Mouse (Mus musculus) midbrain, embryonic 15.5 days (tissue): ENCODE measurements around the gene Tuba8. TPM values are rescaled to one million over a fixed set of nuclear protein-coding genes. Genes with fewer than 3 reads are reported as not detected.
A peak's percentile ranks its signal among the peaks of the same experiment; 100 is the strongest.

ENCODE experiments used
- ATAC-seq: fragments of 200-750 bp; cut with Nextera tagmentation; replicated peaks from 2 replicates; pipeline ENCODE4 v1.8.0; 2017; ENCODE audit warnings: moderate TSS enrichment
- H3K27ac ChIP-seq: fragments of 300-500 bp; sonication (generic); 2 replicates; pipeline ENCODE4 v1.5.1; 2015; ENCODE audit warnings: mild to moderate bottlenecking, inconsistent platforms
- H3K27me3 ChIP-seq: fragments of 300-500 bp; sonication (generic); replicated peaks from 2 replicates; pipeline ENCODE4 v1.6.1; 2015; ENCODE audit warnings: inconsistent platforms
- H3K36me3 ChIP-seq: fragments of 300-500 bp; sonication (generic); replicated peaks from 2 replicates; pipeline ENCODE4 v1.6.1; 2015; ENCODE audit warnings: inconsistent platforms
- H3K4me1 ChIP-seq: fragments of 300-500 bp; sonication (generic); 2 replicates; pipeline ENCODE4 v1.6.1; 2015; ENCODE audit warnings: inconsistent platforms
- H3K4me2 ChIP-seq: fragments of 300-500 bp; sonication (generic); 2 replicates; pipeline ENCODE4 v1.6.1; 2015; ENCODE audit warnings: inconsistent platforms, mild to moderate bottlenecking, moderate library complexity
- H3K4me3 ChIP-seq: fragments of 300-500 bp; sonication (generic); 2 replicates; pipeline ENCODE4 v1.5.1; 2015; ENCODE audit warnings: mild to moderate bottlenecking, inconsistent platforms
- H3K9ac ChIP-seq: fragments of 300-500 bp; sonication (generic); 2 replicates; pipeline ENCODE4 v1.6.1; 2015; ENCODE audit warnings: mild to moderate bottlenecking, inconsistent platforms
- H3K9me3 ChIP-seq: fragments of 300-500 bp; sonication (generic); 2 replicates; pipeline ENCODE4 v1.6.1; 2016; ENCODE audit warnings: inconsistent platforms
- WGBS: fragments of 180-500 bp; shearing (Covaris S2); methylation state at CpG from one replicate; pipeline ENCODE4 v1.1.7; 2015; ENCODE audit warnings: mixed read lengths; 5-methylcytosine and 5-hydroxymethylcytosine counted together
- polyA plus RNA-seq: library from polyadenylated mRNA; unstranded; fragments of >200 nt; fragmentation: Nextera tagmentation; extraction: Ambion mirVana; gene quantifications from 2 replicates; pipeline ENCODE4 v1.2.1, GENCODE M21; 2015

Gene Tuba8
- polyA plus RNA-seq, 1 experiment from 2014 or later, result 1.1 TPM

- Histone ChIP-seq H3K27ac (no peak within 1 kb of the TSS), H3K36me3 (no peaks in the 10 kb centered on the region), H3K4me1 (0 out of 2 replicates have a peak, but pooled peaks cover 5% of the 10 kb centered on the region), H3K4me2 (peak within 1 kb of the TSS; percentile 87), H3K4me3 (peak within 1 kb of the TSS; percentile 47), H3K9me3 (no peaks in the 10 kb centered on the region), H3K27me3 (no peaks in the 10 kb centered on the region), H3K9ac (peak within 1 kb of the TSS; percentile 4; the same call in 1 of the 2 replicates)
- ATAC-seq, result peak; percentile 92
- 10% methylated on average over 35 of the region's 35 CpGs for WGBS
Observed at GRCm38 (mm10) chr6:121245127-121246036, 34.9 kb downstream of the Tuba8 start, which contains the start of gene Usp18. Gene Usp18, plus strand, starts transcription at chr6:121245906.

DNA sequence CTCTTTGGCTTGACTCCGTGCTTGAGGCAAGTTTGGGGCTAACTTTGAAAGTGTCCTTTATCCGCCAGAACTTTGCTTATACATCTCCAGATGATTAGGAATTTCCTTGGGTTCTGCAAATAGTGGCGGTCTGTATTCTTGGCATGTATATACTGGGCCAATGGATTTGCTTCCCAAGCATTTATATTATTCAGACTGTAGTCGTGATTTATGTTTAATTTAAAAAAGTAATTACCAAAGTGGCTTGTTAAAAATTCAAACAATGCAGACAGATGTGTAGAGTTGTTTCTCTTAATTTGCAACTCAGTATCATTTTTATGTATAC is 35.5 kb downstream of the Tuba8 start:
- H3K36me3 ChIP-seq, result no peaks in the 10 kb centered on the region
- 0 out of 2 replicates have a peak, but pooled peaks cover 5% of the 10 kb centered on the region for H3K4me1 ChIP-seq
- H3K27ac ChIP-seq, result no peak overlapping the region
- WGBS, result 13% methylated on average over 4 of the region's 4 CpGs
- H3K9me3 ChIP-seq, result no peaks in the 10 kb centered on the region
- peak overlapping the region; percentile 47 for H3K4me3 ChIP-seq
- H3K9ac ChIP-seq, result peak overlapping the region; percentile 4; the same call in 1 of the 2 replicates
- ATAC-seq, result 0 out of 2 replicates have a peak, but pooled peaks have one; percentile 33
- H3K27me3 ChIP-seq, result no peaks in the 10 kb centered on the region
- H3K4me2 ChIP-seq, result peak overlapping the region; percentile 87

GRCm38 (mm10) chr6:121250406-121250805 is 39.9 kb downstream of the Tuba8 start:
- H3K4me1 ChIP-seq, result 0 out of 2 replicates have a peak, but pooled peaks cover 5% of the 10 kb centered on the region

DNA sequence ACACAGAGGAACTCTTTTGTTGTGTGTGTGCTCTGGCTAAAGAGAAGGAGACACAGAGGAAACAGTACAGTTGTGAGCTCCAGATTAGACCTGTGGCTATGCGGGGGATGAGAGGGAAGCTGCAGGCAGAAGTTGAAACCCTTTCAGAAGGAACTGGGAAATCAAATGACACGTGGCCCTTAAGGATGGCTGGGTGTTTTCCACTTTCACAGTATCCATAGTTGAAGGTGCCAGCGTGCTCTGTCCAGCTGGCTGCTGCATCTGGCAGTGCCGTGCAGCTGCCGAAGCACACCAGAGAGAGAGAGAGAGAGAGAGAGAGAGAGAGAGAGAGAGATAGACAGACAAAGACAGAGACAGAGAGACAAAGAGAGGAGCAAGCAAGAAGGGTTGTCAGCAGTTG is 40.8 kb downstream of the Tuba8 start:
- H3K36me3 ChIP-seq, result no peaks in the 10 kb centered on the region
- H3K4me1 ChIP-seq, result no peaks in the 10 kb centered on the region
- no peak overlapping the region for H3K4me3 ChIP-seq
- 73% methylated on average over 5 of the region's 5 CpGs for WGBS
- no peaks in the 10 kb centered on the region for H3K9me3 ChIP-seq
- H3K9ac ChIP-seq, result no peak overlapping the region
- H3K27ac ChIP-seq, result no peak overlapping the region
- no peaks in the 10 kb centered on the region for H3K27me3 ChIP-seq
- H3K4me2 ChIP-seq, result no peak overlapping the region
- no peak for ATAC-seq

More at GRCm38 (mm10) chr6:121250406-121250805, 39.9 kb downstream of the Tuba8 start:
- Histone ChIP-seq H3K27me3 (no peaks in the 10 kb centered on the region), H3K9me3 (no peaks in the 10 kb centered on the region), H3K4me3 (no peak overlapping the region), H3K27ac (no peak overlapping the region), H3K36me3 (no peaks in the 10 kb centered on the region), H3K9ac (no peak overlapping the region), H3K4me2 (no peak overlapping the region)
- ATAC-seq, result no peak
- 66% methylated on average over 1 of the region's 1 CpGs for WGBS

DNA sequence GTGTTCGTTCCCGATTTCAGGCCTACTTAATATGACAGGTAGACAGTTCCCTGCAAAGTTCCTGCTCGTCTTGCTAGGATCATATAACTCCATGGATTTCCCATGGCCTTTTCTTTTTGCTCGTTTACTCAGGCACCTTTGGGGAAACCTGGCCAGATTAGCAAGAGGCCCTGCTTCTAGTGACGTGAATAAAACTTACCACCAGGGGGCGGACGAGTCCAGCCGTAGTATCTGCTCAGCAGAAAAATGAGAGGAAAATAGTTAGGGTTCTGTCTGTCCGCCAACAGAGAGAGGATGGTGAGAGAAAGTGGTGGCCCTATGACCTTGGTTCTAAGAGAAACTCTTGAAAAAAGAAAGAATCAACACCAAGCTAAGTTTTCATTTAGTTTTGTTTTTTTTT is 50.1 kb downstream of the Tuba8 start:
- Histone ChIP-seq H3K4me2 (no peak overlapping the region), H3K4me1 (no peaks in the 10 kb centered on the region), H3K27ac (no peak overlapping the region), H3K36me3 (no peaks in the 10 kb centered on the region), H3K9me3 (no peaks in the 10 kb centered on the region), H3K9ac (no peak overlapping the region), H3K27me3 (no peaks in the 10 kb centered on the region), H3K4me3 (no peak overlapping the region)
- 35% methylated on average over 9 of the region's 9 CpGs for WGBS
- ATAC-seq, result no peak

- Histone ChIP-seq H3K4me1 (no peaks in the 10 kb centered on the region), H3K9me3 (no peaks in the 10 kb centered on the region), H3K36me3 (no peaks in the 10 kb centered on the region), H3K27me3 (no peaks in the 10 kb centered on the region), H3K4me2 (no peak overlapping the region), H3K9ac (no peak overlapping the region), H3K4me3 (no peak overlapping the region), H3K27ac (no peak overlapping the region)
- ATAC-seq, result no peak
- 85% methylated on average over 8 of the region's 8 CpGs for WGBS
Observed at GRCm38 (mm10) chr6:121261233-121261632, 50.7 kb downstream of the Tuba8 start.

DNA sequence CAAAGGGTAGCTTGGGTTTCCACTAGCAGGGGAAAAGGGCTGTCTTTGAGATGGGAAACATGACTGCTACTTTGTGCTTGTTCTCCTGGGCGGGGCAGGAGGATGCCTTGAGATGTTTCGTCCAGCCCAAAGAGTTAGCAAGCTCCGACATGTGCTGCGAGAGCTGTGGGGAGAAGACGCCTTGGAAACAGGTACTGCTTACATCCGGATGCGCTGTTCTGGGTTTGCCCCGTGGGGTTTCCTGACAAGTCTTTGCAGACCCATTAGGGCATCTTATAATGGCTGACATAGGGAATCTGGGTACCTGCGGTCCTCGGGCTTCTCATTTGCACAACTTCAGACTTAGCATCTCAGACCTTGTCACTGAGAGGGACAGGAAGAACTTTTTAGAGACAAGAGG is 51.5 kb downstream of the Tuba8 start:
- ATAC-seq, result no peak
- Histone ChIP-seq H3K27me3 (no peaks in the 10 kb centered on the region), H3K9me3 (no peaks in the 10 kb centered on the region), H3K27ac (no peak overlapping the region), H3K4me1 (no peaks in the 10 kb centered on the region), H3K9ac (no peak overlapping the region), H3K4me3 (no peak overlapping the region), H3K36me3 (no peaks in the 10 kb centered on the region), H3K4me2 (no peak overlapping the region)
- WGBS, result 92% methylated on average over 10 of the region's 10 CpGs

DNA sequence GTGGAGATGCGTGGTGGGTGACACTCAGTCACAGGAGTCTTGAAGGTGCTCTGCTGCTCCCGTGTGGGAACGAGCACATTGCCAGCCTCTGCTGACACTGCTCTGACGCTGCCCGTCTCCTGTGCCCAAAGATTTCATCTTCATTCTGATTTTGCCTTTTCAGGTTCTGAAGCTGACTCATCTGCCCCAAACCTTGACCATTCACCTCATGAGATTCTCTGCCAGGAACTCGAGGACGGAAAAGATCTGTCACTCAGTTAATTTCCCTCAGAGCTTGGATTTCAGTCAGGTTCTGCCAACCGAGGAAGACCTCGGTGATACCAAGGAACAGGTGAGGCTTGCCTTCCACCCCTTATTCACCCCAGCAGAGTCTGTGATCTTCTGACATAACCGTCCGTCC is 52.0 kb downstream of the Tuba8 start:
- ATAC-seq, result no peak
- no peak overlapping the region for H3K4me2 ChIP-seq
- 94% methylated on average over 11 of the region's 11 CpGs for WGBS
- no peaks in the 10 kb centered on the region for H3K36me3 ChIP-seq
- no peaks in the 10 kb centered on the region for H3K9me3 ChIP-seq
- H3K27me3 ChIP-seq, result no peaks in the 10 kb centered on the region
- no peaks in the 10 kb centered on the region for H3K4me1 ChIP-seq
- H3K4me3 ChIP-seq, result no peak overlapping the region
- no peak overlapping the region for H3K27ac ChIP-seq
- no peak overlapping the region for H3K9ac ChIP-seq

GRCm38 (mm10) chr6:121270156-121270555 is 59.7 kb downstream of the Tuba8 start:
- H3K9me3 ChIP-seq, result no peaks in the 10 kb centered on the region
- no peak overlapping the region for H3K4me3 ChIP-seq
- H3K27me3 ChIP-seq, result no peaks in the 10 kb centered on the region; the same call in 1 of the 2 replicates
- 81% methylated on average over 6 of the region's 6 CpGs for WGBS
- no peaks in the 10 kb centered on the region for H3K36me3 ChIP-seq
- H3K27ac ChIP-seq, result no peak overlapping the region
- no peak overlapping the region for H3K4me2 ChIP-seq
- no peak overlapping the region for H3K9ac ChIP-seq
- H3K4me1 ChIP-seq, result peaks cover 3% of the 10 kb centered on the region; the same call in 1 of the 2 replicates
- ATAC-seq, result no peak

DNA sequence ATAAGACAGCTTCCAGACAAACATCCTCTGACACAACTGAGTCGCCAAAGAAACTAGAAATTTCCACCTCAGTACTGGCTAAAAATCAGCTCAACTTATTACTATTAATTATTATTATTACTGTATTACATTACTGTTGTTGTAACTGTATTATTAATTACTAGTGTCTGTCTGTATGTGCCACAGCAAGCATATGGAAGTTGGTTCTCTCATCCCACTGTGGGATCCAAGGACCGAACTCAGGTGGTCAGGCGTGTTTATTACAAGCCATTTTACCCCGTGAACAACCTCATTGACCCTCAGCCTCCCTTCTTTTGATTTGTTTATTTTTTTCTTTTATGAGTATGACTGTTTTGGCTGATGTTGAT is 61.2 kb downstream of the Tuba8 start:
- Histone ChIP-seq H3K4me3 (no peak overlapping the region), H3K9ac (no peak overlapping the region), H3K27ac (no peak overlapping the region), H3K4me1 (peaks cover 3% of the 10 kb centered on the region; the same call in 1 of the 2 replicates), H3K27me3 (peaks cover 2% of the 10 kb centered on the region; the same call in 1 of the 2 replicates), H3K9me3 (no peaks in the 10 kb centered on the region), H3K4me2 (peak overlapping the region; percentile 50; the same call in 1 of the 2 replicates), H3K36me3 (no peaks in the 10 kb centered on the region)
- WGBS, result 13% methylated on average over 4 of the region's 4 CpGs
- ATAC-seq, result peak; percentile 41

- no peaks in the 10 kb centered on the region for H3K9me3 ChIP-seq
- no peaks in the 10 kb centered on the region for H3K36me3 ChIP-seq
- peaks cover 2% of the 10 kb centered on the region; the same call in 1 of the 2 replicates for H3K27me3 ChIP-seq
- peak overlapping the region; percentile 50 for H3K4me2 ChIP-seq
- peak; percentile 95 for ATAC-seq
- 19% methylated on average over 17 of the region's 17 CpGs for WGBS
- peak overlapping the region; percentile 40 for H3K9ac ChIP-seq
- peak overlapping the region; percentile 75 for H3K27ac ChIP-seq
- peaks cover 3% of the 10 kb centered on the region; the same call in 1 of the 2 replicates for H3K4me1 ChIP-seq
- peak overlapping the region; percentile 39 for H3K4me3 ChIP-seq
Observed at GRCm38 (mm10) chr6:121272075-121272800, 61.7 kb downstream of the Tuba8 start.

DNA sequence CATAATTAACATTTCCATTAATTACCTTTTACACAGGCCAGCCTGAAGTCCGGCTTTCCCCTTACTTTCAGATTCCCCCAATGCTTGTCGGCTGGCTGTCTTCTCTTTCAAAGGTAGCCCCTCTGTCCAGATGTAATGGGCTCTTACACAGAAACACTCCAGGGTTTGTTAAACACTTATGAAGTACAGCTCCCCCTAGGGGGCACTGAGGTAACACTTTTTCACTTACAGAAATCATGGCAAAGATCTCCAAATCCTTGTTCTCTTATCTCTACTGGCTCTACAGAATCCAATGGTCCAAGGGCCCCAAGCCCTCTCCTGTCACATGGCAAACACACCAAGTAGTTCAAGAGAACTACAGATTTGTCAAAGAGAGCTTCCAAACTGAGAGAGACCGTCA is 63.9 kb downstream of the Tuba8 start:
- ATAC-seq, result no peak
- H3K4me1 ChIP-seq, result peaks cover 3% of the 10 kb centered on the region; the same call in 1 of the 2 replicates
- H3K4me2 ChIP-seq, result no peak overlapping the region
- H3K36me3 ChIP-seq, result no peaks in the 10 kb centered on the region
- no peak overlapping the region for H3K27ac ChIP-seq
- H3K9ac ChIP-seq, result no peak overlapping the region
- no peak overlapping the region for H3K4me3 ChIP-seq
- H3K9me3 ChIP-seq, result no peaks in the 10 kb centered on the region
- WGBS, result 83% methylated on average over 3 of the region's 3 CpGs
- H3K27me3 ChIP-seq, result peaks cover 2% of the 10 kb centered on the region; the same call in 1 of the 2 replicates
